Mouse (Mus musculus) small intestine, adult 2 months (tissue): Measurements from ENCODE around the gene Rsad2.

ENCODE experiments used
- CTCF ChIP-seq: fragments of 200-500 bp; IDR thresholded peaks from 2 replicates; pipeline ENCODE4 v1.5.1; 2012; ENCODE audit warnings: low read depth, mild to moderate bottlenecking, control low read depth, inconsistent platforms, low read length, moderate library complexity, mixed read lengths; ENCODE audit not compliant: insufficient replicate concordance, insufficient read length; ENCODE audit errors: extremely low read depth
- POLR2A ChIP-seq: fragments of 200-500 bp; IDR thresholded peaks from 2 replicates; pipeline ENCODE4 v1.6.1; 2012; ENCODE audit warnings: low read depth, mild to moderate bottlenecking, control low read depth, inconsistent platforms, low read length, moderate library complexity

- no peak for TF ChIP-seq CTCF
- TF ChIP-seq POLR2A, result peak; percentile 75; the same call in 1 of the 2 replicates
Measured at GRCm38 (mm10) chr12:26456028-26456698, at the start of gene Rsad2.
